Mouse (Mus musculus): Measurements from ENCODE around the gene Gm4450. TPM values are rescaled to one million over a fixed set of nuclear protein-coding genes. Genes with fewer than 3 reads are reported as not detected.
"Not testable (repeated sequence)": the region's sequence is repeated elsewhere in the genome, so short reads cannot be mapped to it uniquely, and the experiment has no call there.

Gene Gm4450
- polyA plus RNA-seq, 1 experiment from 2014 or later, result not detected

DNA sequence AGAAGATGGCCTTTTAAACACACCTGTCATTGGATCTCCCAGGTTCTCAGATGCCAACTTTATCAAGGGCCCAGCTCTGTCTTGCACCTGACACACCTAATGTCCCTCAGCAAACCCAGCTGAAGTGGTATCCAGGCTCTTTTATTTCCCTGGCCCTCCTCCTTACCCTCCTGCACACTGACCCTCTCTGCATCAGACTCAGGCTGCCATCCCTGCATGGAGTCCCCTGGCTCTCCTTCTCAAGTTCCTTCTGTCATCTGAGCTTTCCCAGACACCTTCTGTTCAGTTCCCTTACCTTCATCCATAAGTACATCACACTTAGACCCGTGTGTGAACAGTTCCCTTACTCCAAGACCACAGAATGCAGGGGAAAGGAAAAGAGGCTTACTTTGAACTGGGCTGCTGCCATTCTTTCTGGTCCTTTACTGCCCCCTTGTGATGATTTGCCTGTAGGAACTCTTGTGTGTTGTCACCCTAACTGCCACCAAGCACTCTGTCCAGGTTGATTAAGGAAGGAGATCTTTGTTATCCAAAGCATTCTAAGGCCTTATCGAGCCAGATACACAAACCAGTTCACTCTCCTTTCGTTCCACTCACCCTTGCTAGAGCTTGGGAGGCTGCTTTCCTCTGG is 13.7 kb downstream of the Gm4450 start:
- H3K4me1 ChIP-seq (ENCODE audit: control insufficient read depth, insufficient read depth, low read length); H3K4me3 ChIP-seq (ENCODE audit: low read depth, low read length); H3K4me2 ChIP-seq (ENCODE audit: low read length); H3K27me3 ChIP-seq (ENCODE audit: control insufficient read depth, insufficient read depth, low read depth, low read length); H3K27ac ChIP-seq (ENCODE audit: low read length); H3K9me3 ChIP-seq (replicated peaks; ENCODE audit: control insufficient read depth, low read length, poor library complexity, severe bottlenecking); H3K36me3 ChIP-seq (ENCODE audit: control insufficient read depth, insufficient read depth, low read length); H3K9ac ChIP-seq (ENCODE audit: low read depth, low read length): not testable (repeated sequence)
- WGBS, result 8% methylated on average over 3 of the region's 3 CpGs
- ATAC-seq, result peak; percentile 42

DNA sequence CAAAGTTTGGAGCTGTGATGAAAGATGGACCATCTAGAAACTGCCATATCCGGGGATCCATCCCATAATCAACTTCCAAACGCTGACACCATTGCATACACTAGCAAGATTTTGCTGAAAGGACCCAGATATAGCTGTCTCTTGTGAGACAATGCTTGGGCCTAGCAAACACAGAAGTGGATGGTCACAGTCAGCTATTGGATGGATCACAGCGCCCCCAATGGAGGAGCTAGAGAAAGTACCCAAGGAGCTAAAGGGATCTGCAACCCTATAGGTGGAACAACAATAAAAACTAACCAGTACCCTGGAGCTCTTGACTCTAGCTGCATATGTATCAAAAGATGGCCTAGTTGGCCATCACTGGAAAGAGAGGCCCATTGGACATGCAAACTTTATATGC is 14.7 kb downstream of the Gm4450 start:
- not testable (repeated sequence) for H3K9ac ChIP-seq (ENCODE audit: low read depth, low read length); H3K4me1 ChIP-seq (ENCODE audit: control insufficient read depth, insufficient read depth, low read length); H3K9me3 ChIP-seq (replicated peaks; ENCODE audit: control insufficient read depth, low read length, poor library complexity, severe bottlenecking); H3K27me3 ChIP-seq (ENCODE audit: control insufficient read depth, insufficient read depth, low read depth, low read length); H3K36me3 ChIP-seq (ENCODE audit: control insufficient read depth, insufficient read depth, low read length); ATAC-seq; H3K27ac ChIP-seq (ENCODE audit: low read length); H3K4me2 ChIP-seq (ENCODE audit: low read length); H3K4me3 ChIP-seq (ENCODE audit: low read depth, low read length)
- 41% methylated on average over 3 of the region's 3 CpGs for WGBS

DNA sequence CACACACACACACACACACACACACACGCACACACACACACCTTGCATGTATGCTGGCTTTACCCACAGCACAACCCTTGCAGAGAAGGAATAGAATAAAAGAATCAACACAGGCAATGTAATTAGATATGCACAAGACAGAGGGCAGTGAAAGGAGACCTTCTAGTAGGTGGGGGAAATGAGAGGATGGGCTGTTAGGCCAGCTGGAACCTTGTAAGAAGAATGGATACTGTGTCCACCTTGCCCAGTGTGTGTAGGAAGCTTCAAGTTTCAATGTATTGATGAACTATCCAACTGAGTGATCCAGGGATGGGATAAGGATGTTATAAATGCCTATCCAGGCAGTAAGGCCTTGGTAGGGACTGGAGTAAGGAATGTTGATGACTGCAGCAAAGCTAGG is 21.9 kb downstream of the Gm4450 start:
- H3K27ac ChIP-seq (ENCODE audit: low read length), result no peak overlapping the region
- no peak for ATAC-seq
- H3K36me3 ChIP-seq (ENCODE audit: control insufficient read depth, insufficient read depth, low read length), result no peaks in the 10 kb centered on the region
- no peaks in the 10 kb centered on the region for H3K9me3 ChIP-seq (replicated peaks; ENCODE audit: control insufficient read depth, low read length, poor library complexity, severe bottlenecking)
- H3K4me1 ChIP-seq (ENCODE audit: control insufficient read depth, insufficient read depth, low read length), result no peaks in the 10 kb centered on the region
- 54% methylated on average over 1 of the region's 1 CpGs for WGBS
- no peaks in the 10 kb centered on the region for H3K27me3 ChIP-seq (ENCODE audit: control insufficient read depth, insufficient read depth, low read depth, low read length)
- no peak overlapping the region for H3K9ac ChIP-seq (ENCODE audit: low read depth, low read length)
- no peak overlapping the region for H3K4me2 ChIP-seq (ENCODE audit: low read length)
- H3K4me3 ChIP-seq (ENCODE audit: low read depth, low read length), result no peak overlapping the region

DNA sequence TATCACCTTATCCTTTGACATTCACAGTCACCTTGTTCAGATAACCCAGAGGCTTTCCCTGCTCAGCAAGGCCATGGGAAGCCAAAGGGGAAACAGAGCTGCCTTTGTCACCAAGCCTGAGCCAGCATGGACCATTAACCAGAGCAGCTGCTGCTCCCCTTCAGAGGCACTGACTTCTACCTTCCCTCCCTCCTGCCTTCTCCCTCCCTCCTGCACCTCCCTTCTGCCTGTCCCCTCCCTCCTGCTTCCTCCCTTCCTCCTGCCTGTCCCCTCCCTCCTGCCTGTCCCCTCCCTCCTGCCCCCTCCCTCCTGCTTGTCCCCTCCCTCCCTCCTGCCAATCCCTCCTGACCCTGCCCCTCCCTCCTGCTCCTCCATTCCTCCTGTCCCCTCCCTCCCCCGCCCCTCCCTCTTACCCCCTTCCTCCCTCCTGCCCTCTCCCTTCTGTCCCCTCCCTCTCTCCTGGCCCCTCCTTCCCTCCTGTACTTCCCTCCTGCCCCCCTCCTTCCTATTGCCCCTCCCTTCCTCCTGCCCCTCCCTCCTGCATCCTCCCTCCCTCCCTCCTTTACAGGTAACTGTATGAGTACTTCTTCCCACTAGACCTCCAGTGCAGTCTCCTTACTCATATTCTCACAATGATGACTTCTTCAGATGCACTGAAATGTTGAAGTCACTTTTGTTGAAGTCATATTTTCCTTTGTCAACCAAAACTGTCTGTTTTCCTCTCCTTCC is 22.7 kb downstream of the Gm4450 start:
- Histone ChIP-seq H3K36me3 (ENCODE audit: control insufficient read depth, insufficient read depth, low read length) (no peaks in the 10 kb centered on the region), H3K4me1 (ENCODE audit: control insufficient read depth, insufficient read depth, low read length) (no peaks in the 10 kb centered on the region), H3K27ac (ENCODE audit: low read length) (no peak overlapping the region), H3K4me2 (ENCODE audit: low read length) (no peak overlapping the region), H3K9ac (ENCODE audit: low read depth, low read length) (no peak overlapping the region), H3K27me3 (ENCODE audit: control insufficient read depth, insufficient read depth, low read depth, low read length) (no peaks in the 10 kb centered on the region; the same call in 1 of the 2 replicates), H3K4me3 (ENCODE audit: low read depth, low read length) (no peak overlapping the region), H3K9me3 (replicated peaks; ENCODE audit: control insufficient read depth, low read length, poor library complexity, severe bottlenecking) (no peaks in the 10 kb centered on the region)
- no CpG with 5 or more reads among the region's 1 CpGs for WGBS
- no peak for ATAC-seq

DNA sequence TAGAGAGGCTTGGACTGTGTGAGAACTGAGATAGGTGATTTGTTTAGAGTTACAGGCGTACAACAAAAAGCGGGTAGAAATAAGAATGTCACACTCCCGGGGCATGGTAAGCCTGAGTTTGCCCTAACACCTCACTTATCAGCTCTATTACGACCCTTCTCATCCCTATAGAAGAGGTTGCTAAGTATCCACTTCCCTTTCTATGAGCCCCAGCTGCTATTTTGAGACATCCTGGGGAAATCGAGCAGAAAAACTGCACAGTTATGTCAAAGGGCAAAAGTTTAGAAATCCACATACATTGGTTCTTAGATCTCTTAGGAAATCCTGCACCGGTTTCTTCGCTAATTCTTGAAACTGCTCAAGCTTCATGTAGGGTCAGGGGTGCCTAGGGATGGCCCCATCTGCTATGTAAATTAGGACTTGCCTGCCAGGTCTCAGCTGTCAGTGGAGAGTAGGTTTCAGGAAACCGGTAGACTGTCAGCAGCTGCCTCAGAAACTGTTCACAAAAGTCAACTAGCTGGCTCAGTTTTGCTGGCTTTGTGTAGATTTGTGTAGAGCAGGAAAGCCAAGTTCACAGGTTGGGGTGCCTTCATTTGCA is 27.9 kb downstream of the Gm4450 start:
- H3K4me2 ChIP-seq (ENCODE audit: low read length), result no peak overlapping the region
- H3K36me3 ChIP-seq (ENCODE audit: control insufficient read depth, insufficient read depth, low read length), result 0 out of 2 replicates have a peak, but pooled peaks cover 2% of the 10 kb centered on the region
- no peaks in the 10 kb centered on the region for H3K9me3 ChIP-seq (replicated peaks; ENCODE audit: control insufficient read depth, low read length, poor library complexity, severe bottlenecking)
- H3K27ac ChIP-seq (ENCODE audit: low read length), result no peak overlapping the region
- WGBS, result 36% methylated on average over 8 of the region's 8 CpGs
- H3K4me1 ChIP-seq (ENCODE audit: control insufficient read depth, insufficient read depth, low read length), result peaks cover 4% of the 10 kb centered on the region; the same call in 1 of the 2 replicates
- H3K27me3 ChIP-seq (ENCODE audit: control insufficient read depth, insufficient read depth, low read depth, low read length), result peaks cover 7% of the 10 kb centered on the region
- no peak for ATAC-seq
- H3K4me3 ChIP-seq (ENCODE audit: low read depth, low read length), result no peak overlapping the region
- H3K9ac ChIP-seq (ENCODE audit: low read depth, low read length), result no peak overlapping the region

DNA sequence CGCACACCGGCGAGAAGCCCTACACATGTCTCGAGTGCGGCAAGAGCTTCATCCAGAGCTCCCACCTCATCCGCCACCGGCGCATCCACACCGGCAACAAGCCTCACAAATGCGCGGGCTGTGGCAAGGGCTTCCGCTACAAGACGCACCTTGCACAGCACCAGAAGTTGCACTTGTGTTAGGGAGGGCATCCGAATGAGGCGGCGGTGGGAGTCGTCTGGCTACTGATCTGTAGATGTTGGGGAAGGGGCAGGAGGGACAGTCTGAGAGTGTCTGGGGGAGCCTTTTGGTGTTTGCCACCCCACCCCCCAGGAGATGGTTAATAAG is 28.5 kb downstream of the Gm4450 start:
- Histone ChIP-seq H3K4me2 (ENCODE audit: low read length) (peak overlapping the region; percentile 85), H3K27me3 (ENCODE audit: control insufficient read depth, insufficient read depth, low read depth, low read length) (peaks cover 7% of the 10 kb centered on the region), H3K9ac (ENCODE audit: low read depth, low read length) (peak overlapping the region; percentile 65; the same call in 1 of the 2 replicates), H3K27ac (ENCODE audit: low read length) (no peak overlapping the region), H3K9me3 (replicated peaks; ENCODE audit: control insufficient read depth, low read length, poor library complexity, severe bottlenecking) (no peaks in the 10 kb centered on the region), H3K4me3 (ENCODE audit: low read depth, low read length) (peak overlapping the region; percentile 55), H3K4me1 (ENCODE audit: control insufficient read depth, insufficient read depth, low read length) (peaks cover 4% of the 10 kb centered on the region; the same call in 1 of the 2 replicates), H3K36me3 (ENCODE audit: control insufficient read depth, insufficient read depth, low read length) (0 out of 2 replicates have a peak, but pooled peaks cover 2% of the 10 kb centered on the region)
- 13% methylated on average over 17 of the region's 17 CpGs for WGBS
- no peak for ATAC-seq

DNA sequence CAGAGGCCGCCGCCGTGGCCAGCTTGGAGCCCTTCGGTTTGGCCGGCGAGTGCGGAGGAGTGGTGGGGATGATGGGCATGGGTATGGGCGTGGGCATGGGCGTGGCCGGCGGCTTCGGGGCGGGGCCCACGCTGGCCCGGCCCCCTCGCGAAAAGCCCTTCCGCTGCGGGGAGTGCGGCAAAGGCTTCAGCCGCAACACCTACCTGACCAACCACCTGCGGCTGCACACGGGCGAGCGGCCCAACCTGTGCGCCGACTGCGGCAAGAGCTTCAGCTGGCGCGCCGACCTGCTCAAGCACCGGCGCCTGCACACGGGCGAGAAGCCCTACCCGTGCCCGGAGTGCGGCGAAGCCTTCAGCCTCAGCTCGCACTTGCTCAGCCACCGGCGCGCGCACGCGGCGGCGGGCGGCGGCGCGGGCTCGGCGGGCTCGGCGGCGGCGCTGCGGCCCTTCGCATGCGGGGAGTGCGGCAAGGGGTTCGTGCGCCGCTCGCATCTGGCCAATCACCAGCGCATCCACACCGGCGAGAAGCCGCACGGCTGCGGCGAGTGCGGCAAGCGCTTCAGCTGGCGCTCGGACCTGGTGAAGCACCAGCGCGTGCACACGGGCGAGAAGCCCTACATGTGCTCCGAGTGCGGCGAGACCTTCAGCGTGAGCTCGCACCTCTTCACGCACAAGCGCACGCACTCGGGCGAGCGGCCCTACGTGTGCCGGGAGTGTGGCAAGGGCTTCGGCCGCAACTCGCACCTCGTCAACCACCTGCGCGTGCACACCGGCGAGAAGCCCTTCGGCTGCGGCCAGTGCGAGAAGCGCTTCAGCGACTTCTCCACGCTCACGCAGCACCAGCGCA is 29.1 kb downstream of the Gm4450 start:
- no peaks in the 10 kb centered on the region for H3K9me3 ChIP-seq (replicated peaks; ENCODE audit: control insufficient read depth, low read length, poor library complexity, severe bottlenecking)
- H3K4me1 ChIP-seq (ENCODE audit: control insufficient read depth, insufficient read depth, low read length), result peaks cover 4% of the 10 kb centered on the region; the same call in 1 of the 2 replicates
- peaks cover 7% of the 10 kb centered on the region for H3K27me3 ChIP-seq (ENCODE audit: control insufficient read depth, insufficient read depth, low read depth, low read length)
- WGBS, result under 1% methylated on average over 101 of the region's 110 CpGs
- peak overlapping the region; percentile 65 for H3K9ac ChIP-seq (ENCODE audit: low read depth, low read length)
- H3K36me3 ChIP-seq (ENCODE audit: control insufficient read depth, insufficient read depth, low read length), result 0 out of 2 replicates have a peak, but pooled peaks cover 2% of the 10 kb centered on the region
- peak overlapping the region; percentile 55 for H3K4me3 ChIP-seq (ENCODE audit: low read depth, low read length)
- ATAC-seq, result peak; percentile 93
- peak overlapping the region; percentile 85 for H3K4me2 ChIP-seq (ENCODE audit: low read length)
- H3K27ac ChIP-seq (ENCODE audit: low read length), result peak overlapping the region; percentile 6; the same call in 1 of the 2 replicates

DNA sequence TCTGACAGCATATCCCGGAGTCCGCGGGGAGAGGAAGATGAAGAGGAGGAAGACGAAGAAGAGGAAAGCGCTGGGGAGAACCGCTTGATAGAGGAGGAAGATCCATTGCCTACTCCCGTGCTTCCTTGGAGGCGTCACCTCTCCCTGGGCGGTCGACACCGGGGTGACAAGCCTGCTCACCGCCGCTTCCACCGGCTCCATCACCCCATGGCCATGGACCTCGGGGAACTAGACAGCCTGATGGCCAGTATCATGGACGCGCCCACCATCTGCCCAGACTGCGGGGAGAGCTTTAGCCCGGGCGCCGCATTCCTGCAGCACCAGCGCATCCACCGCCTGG is 29.7 kb downstream of the Gm4450 start:
- Histone ChIP-seq H3K4me2 (ENCODE audit: low read length) (peak overlapping the region; percentile 85), H3K9me3 (replicated peaks; ENCODE audit: control insufficient read depth, low read length, poor library complexity, severe bottlenecking) (no peaks in the 10 kb centered on the region), H3K4me1 (ENCODE audit: control insufficient read depth, insufficient read depth, low read length) (peaks cover 4% of the 10 kb centered on the region; the same call in 1 of the 2 replicates), H3K27ac (ENCODE audit: low read length) (no peak overlapping the region), H3K4me3 (ENCODE audit: low read depth, low read length) (peak overlapping the region; percentile 55), H3K27me3 (ENCODE audit: control insufficient read depth, insufficient read depth, low read depth, low read length) (peaks cover 7% of the 10 kb centered on the region), H3K9ac (ENCODE audit: low read depth, low read length) (peak overlapping the region; percentile 65; the same call in 1 of the 2 replicates), H3K36me3 (ENCODE audit: control insufficient read depth, insufficient read depth, low read length) (0 out of 2 replicates have a peak, but pooled peaks cover 2% of the 10 kb centered on the region)
- 4% methylated on average over 23 of the region's 23 CpGs for WGBS
- no peak for ATAC-seq

Measured in midbrain, embryonic 16.5 days (tissue).